Mouse (Mus musculus): ENCODE results near the gene Id3. TPM values are rescaled to one million over a fixed set of nuclear protein-coding genes. Genes with fewer than 3 reads are reported as not detected.

The Id3 gene
- polyA plus RNA-seq, 1 experiment from 2014 or later: 106 TPM

- H3K4me3 ChIP-seq (ENCODE audit: low read depth, low read length): no peak overlapping the region
- WGBS: 88% methylated on average over 2 of the region's 2 CpGs
- no peaks in the 10 kb centered on the region for H3K27me3 ChIP-seq (replicated peaks; ENCODE audit: control insufficient read depth, insufficient read depth, low read length)
- H3K9ac ChIP-seq (ENCODE audit: low read depth, low read length): no peak overlapping the region
- no peak overlapping the region for H3K4me2 ChIP-seq (replicated peaks; ENCODE audit: low read depth)
- no peaks in the 10 kb centered on the region for H3K36me3 ChIP-seq (ENCODE audit: control insufficient read depth, insufficient read depth)
- peaks cover 8% of the 10 kb centered on the region for H3K4me1 ChIP-seq (replicated peaks; ENCODE audit: control insufficient read depth, insufficient read depth, low read length)
- ATAC-seq: no peak
- no peak overlapping the region; the same call in 1 of the 2 replicates for H3K27ac ChIP-seq (ENCODE audit: low read depth, low read length)
- no peaks in the 10 kb centered on the region for H3K9me3 ChIP-seq (ENCODE audit: control insufficient read depth)
- TF ChIP-seq CTCF (IDR thresholded peaks at IDR 0.05; ENCODE audit: low read depth): no peak
Measured at GRCm38 (mm10) chr4:136149045-136149379, 5.7 kb downstream of the Id3 start.

GRCm38 (mm10) chr4:136149734-136150133 is 6.4 kb downstream of the Id3 start:
- 36% methylated on average over 3 of the region's 3 CpGs for WGBS
- ATAC-seq: no peak
- no peak overlapping the region for H3K4me2 ChIP-seq (replicated peaks; ENCODE audit: low read depth)

GRCm38 (mm10) chr4:136150596-136150995 is 7.3 kb downstream of the Id3 start:
- H3K27ac ChIP-seq (ENCODE audit: low read depth, low read length): no peak overlapping the region
- no peak for ATAC-seq
- no peaks in the 10 kb centered on the region for H3K9me3 ChIP-seq (ENCODE audit: control insufficient read depth)
- H3K9ac ChIP-seq (ENCODE audit: low read depth, low read length): no peak overlapping the region
- WGBS: 74% methylated on average over 4 of the region's 4 CpGs
- no peaks in the 10 kb centered on the region for H3K36me3 ChIP-seq (ENCODE audit: control insufficient read depth, insufficient read depth)
- peaks cover 8% of the 10 kb centered on the region for H3K4me1 ChIP-seq (replicated peaks; ENCODE audit: control insufficient read depth, insufficient read depth, low read length)
- H3K4me2 ChIP-seq (replicated peaks; ENCODE audit: low read depth): no peak overlapping the region
- no peak for TF ChIP-seq CTCF (IDR thresholded peaks at IDR 0.05; ENCODE audit: low read depth)
- no peak overlapping the region for H3K4me3 ChIP-seq (ENCODE audit: low read depth, low read length)
- H3K27me3 ChIP-seq (replicated peaks; ENCODE audit: control insufficient read depth, insufficient read depth, low read length): no peaks in the 10 kb centered on the region

More at GRCm38 (mm10) chr4:136149734-136150133, 6.4 kb downstream of the Id3 start:
- H3K36me3 ChIP-seq (ENCODE audit: control insufficient read depth, insufficient read depth): no peaks in the 10 kb centered on the region
- H3K9me3 ChIP-seq (ENCODE audit: control insufficient read depth): no peaks in the 10 kb centered on the region
- no peaks in the 10 kb centered on the region for H3K27me3 ChIP-seq (replicated peaks; ENCODE audit: control insufficient read depth, insufficient read depth, low read length)
- no peak overlapping the region for H3K4me3 ChIP-seq (ENCODE audit: low read depth, low read length)
- no peak overlapping the region for H3K27ac ChIP-seq (ENCODE audit: low read depth, low read length)
- H3K9ac ChIP-seq (ENCODE audit: low read depth, low read length): no peak overlapping the region
- peak; percentile 82 for TF ChIP-seq CTCF (IDR thresholded peaks at IDR 0.05; ENCODE audit: low read depth)
- peaks cover 8% of the 10 kb centered on the region for H3K4me1 ChIP-seq (replicated peaks; ENCODE audit: control insufficient read depth, insufficient read depth, low read length)

GRCm38 (mm10) chr4:136152821-136153220 is 9.5 kb downstream of the Id3 start:
- H3K4me3 ChIP-seq (ENCODE audit: low read depth, low read length): no peak overlapping the region
- H3K4me2 ChIP-seq (replicated peaks; ENCODE audit: low read depth): no peak overlapping the region
- no peak overlapping the region for H3K27ac ChIP-seq (ENCODE audit: low read depth, low read length)
- 86% methylated on average over 4 of the region's 4 CpGs for WGBS
- TF ChIP-seq CTCF (IDR thresholded peaks at IDR 0.05; ENCODE audit: low read depth): peak; percentile 55
- no peak overlapping the region for H3K9ac ChIP-seq (ENCODE audit: low read depth, low read length)
- no peak for ATAC-seq
- no peaks in the 10 kb centered on the region for H3K27me3 ChIP-seq (replicated peaks; ENCODE audit: control insufficient read depth, insufficient read depth, low read length)
- no peaks in the 10 kb centered on the region for H3K36me3 ChIP-seq (ENCODE audit: control insufficient read depth, insufficient read depth)
- no peaks in the 10 kb centered on the region for H3K9me3 ChIP-seq (ENCODE audit: control insufficient read depth)
- H3K4me1 ChIP-seq (replicated peaks; ENCODE audit: control insufficient read depth, insufficient read depth, low read length): no peaks in the 10 kb centered on the region

DNA sequence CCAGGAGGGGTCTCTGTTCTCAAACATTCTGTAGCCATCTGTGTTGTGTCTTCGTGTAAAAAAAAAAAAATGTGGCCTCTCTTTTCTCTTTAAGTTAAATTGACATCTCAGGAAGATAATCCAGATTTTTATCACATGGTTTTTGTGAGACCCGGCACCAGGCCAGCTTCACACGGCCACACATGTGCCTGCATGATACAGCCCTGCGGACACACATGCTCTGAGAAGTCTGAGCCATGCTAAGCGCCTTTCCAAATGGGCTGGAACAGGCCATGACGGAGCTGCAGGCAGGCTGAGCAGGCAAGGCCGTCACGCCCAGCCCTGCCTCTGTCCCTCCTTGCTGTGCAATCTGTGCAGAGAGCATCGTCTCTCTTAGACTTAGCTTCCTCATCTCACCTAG is 11.2 kb downstream of the Id3 start:
- Histone ChIP-seq H3K4me2 (replicated peaks; ENCODE audit: low read depth) (no peak overlapping the region), H3K4me1 (replicated peaks; ENCODE audit: control insufficient read depth, insufficient read depth, low read length) (no peaks in the 10 kb centered on the region), H3K27me3 (replicated peaks; ENCODE audit: control insufficient read depth, insufficient read depth, low read length) (no peaks in the 10 kb centered on the region), H3K36me3 (ENCODE audit: control insufficient read depth, insufficient read depth) (no peaks in the 10 kb centered on the region), H3K4me3 (ENCODE audit: low read depth, low read length) (no peak overlapping the region), H3K27ac (ENCODE audit: low read depth, low read length) (no peak overlapping the region), H3K9ac (ENCODE audit: low read depth, low read length) (no peak overlapping the region), H3K9me3 (ENCODE audit: control insufficient read depth) (no peaks in the 10 kb centered on the region)
- no peak for TF ChIP-seq CTCF (IDR thresholded peaks at IDR 0.05; ENCODE audit: low read depth)
- WGBS: 58% methylated on average over 9 of the region's 9 CpGs
- ATAC-seq: no peak

- Histone ChIP-seq H3K9me3 (ENCODE audit: control insufficient read depth) (no peaks in the 10 kb centered on the region), H3K36me3 (ENCODE audit: control insufficient read depth, insufficient read depth) (no peaks in the 10 kb centered on the region), H3K27me3 (replicated peaks; ENCODE audit: control insufficient read depth, insufficient read depth, low read length) (no peaks in the 10 kb centered on the region), H3K4me1 (replicated peaks; ENCODE audit: control insufficient read depth, insufficient read depth, low read length) (no peaks in the 10 kb centered on the region), H3K27ac (ENCODE audit: low read depth, low read length) (no peak overlapping the region), H3K9ac (ENCODE audit: low read depth, low read length) (no peak overlapping the region), H3K4me2 (replicated peaks; ENCODE audit: low read depth) (no peak overlapping the region), H3K4me3 (ENCODE audit: low read depth, low read length) (no peak overlapping the region)
- no peak for ATAC-seq
- 74% methylated on average over 6 of the region's 6 CpGs for WGBS
- peak; percentile 49; the same call in 1 of the 2 replicates for TF ChIP-seq CTCF (IDR thresholded peaks at IDR 0.05; ENCODE audit: low read depth)
Measured at GRCm38 (mm10) chr4:136158498-136158897, 15.2 kb downstream of the Id3 start.

GRCm38 (mm10) chr4:136159802-136160397 is 16.6 kb downstream of the Id3 start:
- WGBS: 18% methylated on average over 5 of the region's 5 CpGs
- H3K9ac ChIP-seq (ENCODE audit: low read depth, low read length): no peak overlapping the region
- peak; percentile 97 for TF ChIP-seq CTCF (IDR thresholded peaks at IDR 0.05; ENCODE audit: low read depth)
- ATAC-seq: peak; percentile 49
- no peaks in the 10 kb centered on the region for H3K9me3 ChIP-seq (ENCODE audit: control insufficient read depth)
- H3K4me1 ChIP-seq (replicated peaks; ENCODE audit: control insufficient read depth, insufficient read depth, low read length): no peaks in the 10 kb centered on the region
- H3K4me3 ChIP-seq (ENCODE audit: low read depth, low read length): no peak overlapping the region
- no peak overlapping the region for H3K27ac ChIP-seq (ENCODE audit: low read depth, low read length)
- no peaks in the 10 kb centered on the region for H3K27me3 ChIP-seq (replicated peaks; ENCODE audit: control insufficient read depth, insufficient read depth, low read length)
- H3K36me3 ChIP-seq (ENCODE audit: control insufficient read depth, insufficient read depth): no peaks in the 10 kb centered on the region
- H3K4me2 ChIP-seq (replicated peaks; ENCODE audit: low read depth): no peak overlapping the region

Measured in intestine, postnatal 0 days (tissue).